Mouse (Mus musculus) bone marrow macrophage, adult 2 months (primary cell): ENCODE measurements at regions not wholly inside any gene's neighbourhood (a gene's known extent, or its start where the extent isn't known, plus 50 kb on each side); places are given as distances from the start of the nearest gene placed in this dataset.

Source experiments
- CTCF ChIP-seq: IDR thresholded peaks from 2 replicates; pipeline ENCODE4 v1.5.1; 2012; ENCODE audit warnings: low read depth, mild to moderate bottlenecking, low read length, moderate library complexity
- POLR2A ChIP-seq: IDR thresholded peaks from 2 replicates; pipeline ENCODE4 v1.6.1; 2012; ENCODE audit warnings: mild to moderate bottlenecking, low read depth, low read length, borderline replicate concordance

DNA sequence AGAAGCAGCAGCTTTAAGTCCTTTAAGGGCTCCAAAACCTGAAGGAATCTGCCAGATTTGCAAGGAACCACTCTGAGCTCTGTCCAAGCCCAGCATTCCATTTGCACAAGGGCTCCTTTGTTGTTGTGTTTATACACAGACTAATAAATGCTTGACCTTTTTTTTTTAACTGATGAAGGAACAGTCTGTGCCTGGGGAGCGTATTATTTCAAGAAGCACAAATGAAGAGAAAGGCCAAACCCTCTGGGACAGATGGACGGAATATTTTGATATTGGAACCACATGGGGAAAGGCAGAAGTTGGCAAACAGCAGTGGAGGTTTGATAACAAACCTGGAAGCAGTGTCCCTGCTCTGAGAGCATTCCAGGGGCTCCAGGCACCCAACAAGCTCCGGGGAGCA lies 125.3 kb upstream of the Jade1 start:
- TF ChIP-seq CTCF (no peak), POLR2A (no peak)
